Mouse (Mus musculus) ES-Bruce4 (cell line): ENCODE measurements at regions not wholly inside any gene's neighbourhood (a gene's known extent, or its start where the extent isn't known, plus 50 kb on each side); places are given as distances from the start of the nearest gene placed in this dataset.

Experiments used
- H3K27ac ChIP-seq: 2 replicates; pipeline ENCODE4 v1.5.1; 2012; ENCODE audit warnings: low read length, inconsistent platforms; ENCODE audit not compliant: insufficient read depth
- H3K27me3 ChIP-seq: 2 replicates; pipeline ENCODE4 v1.6.1; 2012; ENCODE audit warnings: mild to moderate bottlenecking, low read length, inconsistent platforms; ENCODE audit not compliant: control insufficient read depth, poor library complexity, insufficient read depth, severe bottlenecking
- H3K36me3 ChIP-seq: 2 replicates; pipeline ENCODE4 v1.6.1; 2012; ENCODE audit warnings: inconsistent platforms, mild to moderate bottlenecking, low read length, moderate library complexity; ENCODE audit not compliant: control insufficient read depth, poor library complexity, insufficient read depth, severe bottlenecking
- H3K4me1 ChIP-seq: one replicate; pipeline ENCODE4 v1.8.1; 2011; ENCODE audit warnings: low read length; ENCODE audit not compliant: control insufficient read depth, insufficient read depth
- H3K4me3 ChIP-seq: 2 replicates; pipeline ENCODE4 v1.5.1; 2011; ENCODE audit warnings: low read depth, mild to moderate bottlenecking, low read length
- H3K9ac ChIP-seq: 2 replicates; pipeline ENCODE4 v1.6.1; 2012; ENCODE audit warnings: low read depth, mild to moderate bottlenecking, inconsistent platforms; ENCODE audit not compliant: poor library complexity, severe bottlenecking
- H3K9me3 ChIP-seq: replicated peaks from 2 replicates; pipeline ENCODE4 v1.6.1; 2012; ENCODE audit warnings: mild to moderate bottlenecking, low read length, inconsistent platforms; ENCODE audit not compliant: control insufficient read depth, poor library complexity, insufficient read depth, severe bottlenecking
- CTCF ChIP-seq: IDR thresholded peaks from one replicate; pipeline ENCODE4 v1.8.1; 2011; ENCODE audit warnings: low read depth, low read length
- EP300 ChIP-seq: IDR thresholded peaks from 2 replicates; pipeline ENCODE4 v1.6.1; 2011; ENCODE audit warnings: low read depth, low read length; ENCODE audit not compliant: insufficient read depth
- POLR2A ChIP-seq: IDR thresholded peaks from one replicate; pipeline ENCODE4 v1.8.1; 2011; ENCODE audit warnings: low read length; ENCODE audit not compliant: insufficient read depth

- no peak overlapping the region for H3K9ac ChIP-seq
- H3K9me3 ChIP-seq = no peaks in the 10 kb centered on the region
Observed at GRCm38 (mm10) chr19:54360660-54361059, 316.7 kb downstream of the Adra2a start.

GRCm38 (mm10) chr19:54385101-54385500, 341.1 kb downstream of the Adra2a start:
- H3K27me3 ChIP-seq = no peaks in the 10 kb centered on the region
- TF ChIP-seq CTCF = no peak
- no peaks in the 10 kb centered on the region for H3K36me3 ChIP-seq
- H3K9ac ChIP-seq = no peak overlapping the region
- no peak overlapping the region for H3K27ac ChIP-seq
- H3K4me1 ChIP-seq = no peaks in the 10 kb centered on the region
- H3K9me3 ChIP-seq = no peaks in the 10 kb centered on the region
- no peak overlapping the region for H3K4me3 ChIP-seq

More at GRCm38 (mm10) chr19:54360660-54361059, 316.7 kb downstream of the Adra2a start:
- H3K4me1 ChIP-seq = no peaks in the 10 kb centered on the region
- no peaks in the 10 kb centered on the region for H3K27me3 ChIP-seq
- TF ChIP-seq CTCF (no peak), POLR2A (no peak), EP300 (no peak)
- no peak overlapping the region for H3K27ac ChIP-seq
- no peaks in the 10 kb centered on the region for H3K36me3 ChIP-seq
- no peak overlapping the region for H3K4me3 ChIP-seq

- TF ChIP-seq POLR2A (no peak), CTCF (no peak), EP300 (no peak)
- Histone ChIP-seq H3K27me3 (no peaks in the 10 kb centered on the region; the same call in 1 of the 2 replicates), H3K4me3 (no peak overlapping the region), H3K27ac (no peak overlapping the region), H3K9me3 (no peaks in the 10 kb centered on the region), H3K36me3 (no peaks in the 10 kb centered on the region), H3K9ac (no peak overlapping the region), H3K4me1 (no peaks in the 10 kb centered on the region)
Observed at GRCm38 (mm10) chr19:54391406-54391805, 347.5 kb downstream of the Adra2a start.

GRCm38 (mm10) chr19:54399651-54400050, 355.7 kb downstream of the Adra2a start:
- H3K4me3 ChIP-seq = no peak overlapping the region
- H3K9ac ChIP-seq = no peak overlapping the region
- H3K4me1 ChIP-seq = no peaks in the 10 kb centered on the region
- no peaks in the 10 kb centered on the region for H3K36me3 ChIP-seq
- TF ChIP-seq CTCF = no peak
- no peak for TF ChIP-seq POLR2A
- no peak for TF ChIP-seq EP300
- no peaks in the 10 kb centered on the region for H3K9me3 ChIP-seq
- H3K27ac ChIP-seq = no peak overlapping the region
- no peaks in the 10 kb centered on the region; the same call in 1 of the 2 replicates for H3K27me3 ChIP-seq

- no peak overlapping the region for H3K4me3 ChIP-seq
- no peaks in the 10 kb centered on the region for H3K36me3 ChIP-seq
- no peaks in the 10 kb centered on the region for H3K4me1 ChIP-seq
- no peaks in the 10 kb centered on the region for H3K9me3 ChIP-seq
- H3K9ac ChIP-seq = no peak overlapping the region
- TF ChIP-seq EP300 = no peak
- TF ChIP-seq CTCF = no peak
- TF ChIP-seq POLR2A = no peak
- H3K27me3 ChIP-seq = no peaks in the 10 kb centered on the region; the same call in 1 of the 2 replicates
- H3K27ac ChIP-seq = no peak overlapping the region
Observed at GRCm38 (mm10) chr19:54407904-54408303, 364.0 kb downstream of the Adra2a start.

GRCm38 (mm10) chr19:54429062-54429461, 385.1 kb downstream of the Adra2a start:
- Histone ChIP-seq H3K4me3 (no peak overlapping the region), H3K27ac (no peak overlapping the region), H3K36me3 (no peaks in the 10 kb centered on the region), H3K4me1 (no peaks in the 10 kb centered on the region), H3K9ac (no peak overlapping the region), H3K27me3 (no peaks in the 10 kb centered on the region), H3K9me3 (no peaks in the 10 kb centered on the region)
- TF ChIP-seq CTCF (no peak), EP300 (no peak), POLR2A (no peak)
